Mouse (Mus musculus): Measurements from ENCODE around the gene Cxcl17. TPM values are rescaled to one million over a fixed set of nuclear protein-coding genes. Genes with fewer than 3 reads are reported as not detected.

The Cxcl17 gene
- polyA plus RNA-seq, 1 experiment from 2014 or later = not detected

DNA sequence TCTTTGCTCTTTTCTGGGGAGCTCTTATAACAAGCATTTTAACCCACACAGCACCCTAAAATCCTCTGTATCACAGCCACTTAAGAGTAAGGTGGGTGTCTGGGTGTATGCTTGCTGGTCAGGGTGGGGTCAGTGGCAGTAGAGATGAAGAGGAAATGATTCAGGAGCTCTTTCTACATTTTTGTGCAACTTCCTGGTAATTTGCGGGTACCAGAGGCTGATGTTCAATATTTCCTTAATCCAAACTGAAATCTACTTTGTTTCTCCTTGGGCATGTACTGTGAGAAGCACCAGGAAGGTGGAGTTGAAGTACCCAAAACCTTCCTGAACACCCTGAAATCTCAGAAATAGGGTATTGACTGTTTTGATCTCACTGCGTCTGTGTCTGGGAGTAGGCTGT is 24.0 kb upstream of the Cxcl17 start:
- H3K4me3 ChIP-seq (ENCODE audit: low read depth, low read length) = no peak overlapping the region
- no peak for DNase-seq (ENCODE audit: low spot score)
- H3K4me2 ChIP-seq (ENCODE audit: low read length) = no peak overlapping the region
- H3K9ac ChIP-seq (ENCODE audit: low read length) = no peak overlapping the region
- no peak for ATAC-seq (replicated peaks; ENCODE audit: low FRiP score, low TSS enrichment, low read depth)
- H3K4me1 ChIP-seq (replicated peaks; ENCODE audit: control insufficient read depth, insufficient read depth, low read length) = peaks cover 10% of the 10 kb centered on the region
- no peaks in the 10 kb centered on the region for H3K36me3 ChIP-seq (ENCODE audit: control insufficient read depth, insufficient read depth, low read length)
- H3K9me3 ChIP-seq (ENCODE audit: control insufficient read depth, low read length) = no peaks in the 10 kb centered on the region
- H3K27me3 ChIP-seq (replicated peaks; ENCODE audit: control insufficient read depth, insufficient read depth, low read length) = no peaks in the 10 kb centered on the region
- whole genome bisulfite sequencing = 78% methylated on average over 2 of the region's 2 CpGs
- H3K27ac ChIP-seq (ENCODE audit: low read depth) = no peak overlapping the region

DNA sequence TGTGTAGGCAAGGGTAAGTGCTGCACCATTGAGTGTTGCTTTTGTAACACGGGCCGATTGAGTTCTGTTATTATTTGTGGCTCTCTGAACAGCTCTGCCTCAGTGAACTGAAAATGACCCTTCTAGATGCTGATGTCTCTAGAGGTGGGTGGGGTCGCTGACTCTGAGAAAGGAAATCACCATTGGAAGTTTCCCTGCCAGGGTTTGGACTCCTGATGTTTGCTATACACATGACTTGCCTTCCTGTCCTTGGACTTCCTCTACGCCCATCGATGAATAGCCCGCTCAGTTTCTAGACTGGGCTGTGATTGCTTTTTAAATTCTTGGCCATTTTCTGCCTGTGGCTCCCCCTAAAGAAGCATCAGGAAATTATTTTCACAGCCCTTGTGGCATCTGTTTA is 23.5 kb upstream of the Cxcl17 start:
- Histone ChIP-seq H3K9me3 (ENCODE audit: control insufficient read depth, low read length) (no peaks in the 10 kb centered on the region), H3K9ac (ENCODE audit: low read length) (no peak overlapping the region), H3K36me3 (ENCODE audit: control insufficient read depth, insufficient read depth, low read length) (no peaks in the 10 kb centered on the region), H3K4me3 (ENCODE audit: low read depth, low read length) (no peak overlapping the region), H3K27ac (ENCODE audit: low read depth) (no peak overlapping the region), H3K4me1 (replicated peaks; ENCODE audit: control insufficient read depth, insufficient read depth, low read length) (peaks cover 10% of the 10 kb centered on the region), H3K4me2 (ENCODE audit: low read length) (no peak overlapping the region), H3K27me3 (replicated peaks; ENCODE audit: control insufficient read depth, insufficient read depth, low read length) (no peaks in the 10 kb centered on the region)
- WGBS = 77% methylated on average over 6 of the region's 6 CpGs
- DNase-seq (ENCODE audit: low spot score) (no peak), ATAC-seq (replicated peaks; ENCODE audit: low FRiP score, low TSS enrichment, low read depth) (no peak)

DNA sequence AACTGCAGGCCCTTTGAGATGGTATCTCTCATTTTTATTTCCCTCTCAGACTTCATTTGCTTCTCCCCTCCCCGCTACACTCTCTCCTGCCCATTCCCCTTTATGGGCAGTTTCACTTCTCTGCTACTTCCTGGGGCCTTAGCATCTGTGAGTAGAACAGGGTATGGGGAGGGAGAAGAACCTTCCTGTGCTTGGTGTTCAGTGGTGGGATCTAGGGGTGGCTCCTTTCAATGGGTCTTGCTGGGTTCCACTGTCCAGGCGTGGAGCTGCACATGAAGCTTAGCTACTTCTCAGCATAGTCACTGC is 22.8 kb upstream of the Cxcl17 start:
- WGBS = 72% methylated on average over 2 of the region's 2 CpGs
- no peak overlapping the region for H3K27ac ChIP-seq (ENCODE audit: low read depth)
- no peaks in the 10 kb centered on the region for H3K9me3 ChIP-seq (ENCODE audit: control insufficient read depth, low read length)

DNA sequence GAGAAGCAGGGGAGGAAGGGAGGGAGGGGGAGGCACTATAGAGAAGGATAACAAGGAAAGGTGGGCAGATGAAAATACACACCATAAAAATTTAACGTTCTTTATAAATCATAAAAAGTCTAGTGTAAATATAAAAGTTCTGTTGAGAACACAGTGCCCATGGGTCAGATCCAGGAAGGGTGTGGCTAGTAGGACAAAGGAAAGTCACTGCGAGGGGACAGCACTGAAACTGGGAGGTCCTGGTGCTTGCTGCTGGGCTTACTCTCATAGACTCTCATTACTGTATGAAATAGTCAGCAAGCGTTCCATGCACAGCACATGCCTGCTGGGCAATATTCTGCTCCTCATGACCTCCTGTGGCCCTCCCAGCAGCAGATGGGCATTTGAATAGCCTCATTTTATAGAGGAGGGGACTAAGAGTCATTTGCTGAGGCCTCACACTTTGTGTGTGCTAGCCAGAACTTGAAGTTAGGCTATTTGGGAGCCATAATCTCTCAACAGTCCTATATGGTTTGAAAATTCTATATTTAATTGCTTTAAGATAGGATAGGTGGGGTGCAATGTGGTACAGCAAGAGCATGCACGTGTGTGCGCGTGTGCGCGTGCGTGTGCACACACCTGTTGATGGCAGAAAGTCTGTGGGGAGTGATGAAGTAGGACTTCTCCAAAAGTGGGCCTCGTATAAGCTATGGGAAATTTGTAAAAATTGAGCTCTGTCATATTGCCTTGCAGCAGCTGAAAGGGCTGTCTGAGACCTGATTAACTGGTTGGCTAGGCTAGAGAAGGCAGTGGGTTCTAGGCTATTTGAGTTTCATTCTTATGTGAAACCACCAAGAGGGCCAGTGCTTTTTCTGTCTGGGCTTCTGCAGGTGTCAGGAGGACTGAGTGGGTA is 22.2 kb upstream of the Cxcl17 start:
- H3K4me2 ChIP-seq (ENCODE audit: low read length) = no peak overlapping the region
- no peak overlapping the region for H3K4me3 ChIP-seq (ENCODE audit: low read depth, low read length)
- peaks cover 10% of the 10 kb centered on the region for H3K4me1 ChIP-seq (replicated peaks; ENCODE audit: control insufficient read depth, insufficient read depth, low read length)
- no peak overlapping the region for H3K9ac ChIP-seq (ENCODE audit: low read length)
- H3K27ac ChIP-seq (ENCODE audit: low read depth) = no peak overlapping the region
- 85% methylated on average over 10 of the region's 10 CpGs for WGBS
- H3K9me3 ChIP-seq (ENCODE audit: control insufficient read depth, low read length) = no peaks in the 10 kb centered on the region
- H3K36me3 ChIP-seq (ENCODE audit: control insufficient read depth, insufficient read depth, low read length) = no peaks in the 10 kb centered on the region
- ATAC-seq (replicated peaks; ENCODE audit: low FRiP score, low TSS enrichment, low read depth) (no peak), DNase-seq (ENCODE audit: low spot score) (no peak)
- no peaks in the 10 kb centered on the region for H3K27me3 ChIP-seq (replicated peaks; ENCODE audit: control insufficient read depth, insufficient read depth, low read length)

More for the DNA sequence above, 22.8 kb upstream of the Cxcl17 start:
- Histone ChIP-seq H3K9ac (ENCODE audit: low read length) (no peak overlapping the region), H3K27me3 (replicated peaks; ENCODE audit: control insufficient read depth, insufficient read depth, low read length) (no peaks in the 10 kb centered on the region), H3K36me3 (ENCODE audit: control insufficient read depth, insufficient read depth, low read length) (no peaks in the 10 kb centered on the region), H3K4me1 (replicated peaks; ENCODE audit: control insufficient read depth, insufficient read depth, low read length) (peaks cover 10% of the 10 kb centered on the region), H3K4me3 (ENCODE audit: low read depth, low read length) (no peak overlapping the region), H3K4me2 (ENCODE audit: low read length) (no peak overlapping the region)
- DNase-seq (ENCODE audit: low spot score) (no peak), ATAC-seq (replicated peaks; ENCODE audit: low FRiP score, low TSS enrichment, low read depth) (no peak)

DNA sequence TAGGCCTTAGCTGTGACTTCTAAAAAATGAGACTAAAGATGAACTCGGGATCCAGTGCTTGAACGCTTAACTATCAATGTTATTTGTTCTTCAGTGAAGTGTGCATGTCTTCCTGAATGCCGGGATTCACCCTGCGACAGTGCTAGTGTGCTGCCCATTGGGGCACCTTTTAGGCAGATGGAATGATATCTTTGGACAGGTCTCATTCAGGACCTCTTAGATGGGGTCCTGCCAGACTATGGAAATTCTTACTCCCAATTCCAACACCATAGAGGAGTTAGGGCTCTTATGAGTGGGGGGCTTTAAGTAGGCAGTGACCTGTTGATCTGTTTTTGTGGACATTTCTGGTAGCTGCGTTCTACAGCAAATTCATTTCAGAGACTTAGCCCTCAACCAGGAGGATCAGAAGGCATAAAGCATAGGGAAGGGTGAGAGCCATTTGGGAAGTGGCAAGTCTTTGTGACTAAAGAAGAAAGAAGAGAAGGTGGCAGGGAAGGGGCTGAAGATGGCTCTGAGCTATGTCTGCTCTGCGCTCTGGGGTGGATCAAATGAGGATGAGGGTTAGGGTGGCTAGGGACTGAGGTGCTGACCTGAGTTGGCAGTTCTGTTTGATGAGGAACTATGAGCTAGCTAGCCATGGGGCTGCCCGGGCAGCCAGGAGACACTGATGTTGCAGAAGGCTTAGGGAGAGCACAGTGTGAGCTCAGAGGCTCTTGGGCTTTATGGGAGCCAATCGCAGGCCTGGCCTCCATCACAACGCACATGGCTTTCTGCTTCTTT is 21.3 kb upstream of the Cxcl17 start:
- no peak for ATAC-seq (replicated peaks; ENCODE audit: low FRiP score, low TSS enrichment, low read depth)
- peak overlapping the region; percentile 69 for H3K27ac ChIP-seq (ENCODE audit: low read depth)
- 91% methylated on average over 9 of the region's 9 CpGs for WGBS

DNA sequence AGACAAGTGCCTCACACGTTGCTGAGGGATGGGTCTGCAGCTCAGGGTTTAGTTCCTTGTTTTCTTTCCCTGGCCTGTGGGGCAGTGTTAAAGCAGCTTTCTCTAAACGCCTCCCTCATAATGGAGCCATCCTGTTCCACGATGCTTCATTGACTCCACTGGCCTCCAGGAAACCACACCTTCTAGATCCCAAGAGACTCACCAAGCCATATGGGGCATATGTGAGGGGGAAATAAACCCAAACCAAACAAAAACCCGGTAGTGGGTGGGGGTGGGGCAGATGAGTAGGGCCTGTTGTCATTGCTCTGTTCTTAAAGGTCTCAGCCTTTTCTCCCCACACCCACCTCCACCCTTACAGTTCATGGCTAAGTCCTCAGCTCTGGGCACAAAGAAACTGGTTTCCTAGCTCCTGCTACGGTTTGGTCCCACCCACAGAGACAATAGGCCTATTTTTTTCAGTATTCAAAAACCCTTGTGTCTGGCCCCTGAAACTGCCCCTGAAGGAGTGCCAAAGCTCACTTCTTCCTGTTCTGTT is 20.4 kb upstream of the Cxcl17 start:
- DNase-seq (ENCODE audit: low spot score) = no peak
- no peak overlapping the region for H3K4me2 ChIP-seq (ENCODE audit: low read length)
- WGBS = 16% methylated on average over 5 of the region's 5 CpGs
- H3K9me3 ChIP-seq (ENCODE audit: control insufficient read depth, low read length) = no peaks in the 10 kb centered on the region
- H3K27ac ChIP-seq (ENCODE audit: low read depth) = peak overlapping the region; percentile 69
- no peaks in the 10 kb centered on the region for H3K36me3 ChIP-seq (ENCODE audit: control insufficient read depth, insufficient read depth, low read length)
- peak; percentile 21; the same call in 1 of the 2 replicates for ATAC-seq (replicated peaks; ENCODE audit: low FRiP score, low TSS enrichment, low read depth)
- no peak overlapping the region for H3K4me3 ChIP-seq (ENCODE audit: low read depth, low read length)
- peaks cover 10% of the 10 kb centered on the region for H3K4me1 ChIP-seq (replicated peaks; ENCODE audit: control insufficient read depth, insufficient read depth, low read length)
- H3K27me3 ChIP-seq (replicated peaks; ENCODE audit: control insufficient read depth, insufficient read depth, low read length) = no peaks in the 10 kb centered on the region
- no peak overlapping the region for H3K9ac ChIP-seq (ENCODE audit: low read length)

More for the DNA sequence above, 21.3 kb upstream of the Cxcl17 start:
- no peak overlapping the region for H3K4me3 ChIP-seq (ENCODE audit: low read depth, low read length)
- no peak overlapping the region for H3K9ac ChIP-seq (ENCODE audit: low read length)
- no peaks in the 10 kb centered on the region for H3K27me3 ChIP-seq (replicated peaks; ENCODE audit: control insufficient read depth, insufficient read depth, low read length)
- DNase-seq (ENCODE audit: low spot score) = no peak
- no peaks in the 10 kb centered on the region for H3K36me3 ChIP-seq (ENCODE audit: control insufficient read depth, insufficient read depth, low read length)
- H3K4me1 ChIP-seq (replicated peaks; ENCODE audit: control insufficient read depth, insufficient read depth, low read length) = peaks cover 10% of the 10 kb centered on the region
- H3K9me3 ChIP-seq (ENCODE audit: control insufficient read depth, low read length) = no peaks in the 10 kb centered on the region
- H3K4me2 ChIP-seq (ENCODE audit: low read length) = no peak overlapping the region

DNA sequence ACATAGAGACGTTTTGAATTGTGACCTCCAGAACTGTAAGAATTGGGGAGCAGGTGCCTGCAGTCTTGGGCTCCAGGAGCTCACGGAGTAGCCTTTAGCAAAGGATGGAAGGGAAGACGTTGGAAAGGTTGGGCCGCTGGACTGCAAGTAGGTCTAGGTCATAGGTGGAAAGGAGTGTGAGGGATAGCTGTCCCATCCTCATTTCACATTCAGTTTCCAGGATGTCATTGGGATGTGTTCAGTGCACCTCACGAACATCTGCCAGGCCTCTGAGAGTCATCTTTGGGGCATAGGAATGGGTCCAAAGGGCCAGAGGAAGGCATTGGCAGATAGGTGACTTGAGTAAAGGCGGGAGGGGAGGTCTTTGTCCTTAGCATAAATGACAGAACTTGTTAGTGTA is 19.7 kb upstream of the Cxcl17 start:
- H3K9me3 ChIP-seq (ENCODE audit: control insufficient read depth, low read length) = no peaks in the 10 kb centered on the region

DNA sequence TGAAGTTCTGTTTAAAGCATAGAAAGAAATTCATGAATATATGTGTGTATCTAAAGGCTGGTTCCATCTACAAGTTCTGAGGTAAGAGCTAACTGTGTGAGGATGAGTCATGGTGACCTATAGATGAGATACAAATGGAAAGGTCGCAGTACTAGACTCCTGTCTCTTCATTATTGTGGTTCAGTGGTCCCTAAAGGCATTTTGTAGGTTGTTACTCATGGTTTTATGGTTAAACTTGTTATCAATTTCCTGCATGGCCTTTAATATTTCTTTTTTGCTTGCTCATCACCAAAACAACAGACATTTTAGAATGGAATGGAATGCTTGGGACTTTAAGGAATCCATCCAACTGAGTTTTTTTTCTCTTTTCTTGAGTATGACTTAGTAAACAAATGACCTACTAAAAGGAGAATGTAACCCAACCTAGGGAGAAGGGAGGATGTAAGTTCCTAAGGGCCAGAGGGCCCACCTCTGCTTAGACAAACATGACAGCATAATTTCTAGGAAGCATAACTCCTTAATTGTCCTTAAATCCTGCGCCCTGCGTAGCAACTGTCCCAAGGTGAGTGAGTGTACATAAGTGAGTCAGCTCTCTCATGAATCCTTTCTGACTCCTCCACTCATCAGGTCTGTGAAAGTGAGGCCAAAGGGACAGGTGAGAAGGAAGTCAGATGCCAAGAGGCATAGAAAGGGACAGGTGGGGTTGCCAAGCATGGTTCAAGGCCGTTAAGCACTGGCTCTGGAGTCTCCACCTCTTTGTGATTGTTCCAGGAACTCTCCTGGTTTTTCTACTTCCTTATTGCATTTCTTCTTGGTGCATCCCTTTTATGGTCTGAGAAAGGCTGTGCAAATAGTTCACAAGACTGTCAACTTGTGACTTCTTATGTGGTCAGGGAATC is 17.4 kb upstream of the Cxcl17 start:
- H3K9ac ChIP-seq (ENCODE audit: low read length) = no peak overlapping the region
- peak overlapping the region; percentile 48 for H3K27ac ChIP-seq (ENCODE audit: low read depth)
- no peak overlapping the region for H3K4me3 ChIP-seq (ENCODE audit: low read depth, low read length)
- H3K36me3 ChIP-seq (ENCODE audit: control insufficient read depth, insufficient read depth, low read length) = no peaks in the 10 kb centered on the region
- DNase-seq (ENCODE audit: low spot score) = no peak
- 64% methylated on average over 4 of the region's 4 CpGs for WGBS
- peaks cover 10% of the 10 kb centered on the region for H3K4me1 ChIP-seq (replicated peaks; ENCODE audit: control insufficient read depth, insufficient read depth, low read length)
- no peaks in the 10 kb centered on the region for H3K27me3 ChIP-seq (replicated peaks; ENCODE audit: control insufficient read depth, insufficient read depth, low read length)
- peak; percentile 74 for ATAC-seq (replicated peaks; ENCODE audit: low FRiP score, low TSS enrichment, low read depth)
- no peak overlapping the region for H3K4me2 ChIP-seq (ENCODE audit: low read length)
- no peaks in the 10 kb centered on the region for H3K9me3 ChIP-seq (ENCODE audit: control insufficient read depth, low read length)

More for the DNA sequence above, 19.7 kb upstream of the Cxcl17 start:
- Histone ChIP-seq H3K27ac (ENCODE audit: low read depth) (no peak overlapping the region; the same call in 1 of the 2 replicates), H3K4me2 (ENCODE audit: low read length) (no peak overlapping the region), H3K4me3 (ENCODE audit: low read depth, low read length) (no peak overlapping the region), H3K27me3 (replicated peaks; ENCODE audit: control insufficient read depth, insufficient read depth, low read length) (no peaks in the 10 kb centered on the region), H3K36me3 (ENCODE audit: control insufficient read depth, insufficient read depth, low read length) (no peaks in the 10 kb centered on the region), H3K4me1 (replicated peaks; ENCODE audit: control insufficient read depth, insufficient read depth, low read length) (peaks cover 10% of the 10 kb centered on the region), H3K9ac (ENCODE audit: low read length) (no peak overlapping the region)
- no peak for ATAC-seq (replicated peaks; ENCODE audit: low FRiP score, low TSS enrichment, low read depth)
- 86% methylated on average over 6 of the region's 6 CpGs for WGBS
- no peak for DNase-seq (ENCODE audit: low spot score)

Measured in intestine, embryonic 14.5 days (tissue).